Mouse (Mus musculus) forebrain, embryonic 15.5 days (tissue): ENCODE results near the gene Larp1. TPM values are rescaled to one million over a fixed set of nuclear protein-coding genes. Genes with fewer than 3 reads are reported as not detected.

ENCODE experiments used
- ATAC-seq: fragments of 200-750 bp; cut with Nextera tagmentation; replicated peaks from 2 replicates; pipeline ENCODE4 v1.8.0; 2017; ENCODE audit warnings: mild to moderate bottlenecking, moderate TSS enrichment, moderate library complexity
- H3K27ac ChIP-seq: fragments of 300-500 bp; sonication (generic); replicated peaks from 2 replicates; pipeline ENCODE4 v1.5.1; 2015; ENCODE audit warnings: mild to moderate bottlenecking, inconsistent platforms
- H3K27me3 ChIP-seq: fragments of 300-500 bp; sonication (generic); 2 replicates; pipeline ENCODE4 v1.6.1; 2015; ENCODE audit warnings: inconsistent platforms
- H3K36me3 ChIP-seq: fragments of 300-500 bp; sonication (generic); 2 replicates; pipeline ENCODE4 v1.6.1; 2015; ENCODE audit warnings: mild to moderate bottlenecking, inconsistent platforms
- H3K4me1 ChIP-seq: fragments of 300-500 bp; sonication (generic); 2 replicates; pipeline ENCODE4 v1.6.1; 2015; ENCODE audit warnings: inconsistent platforms
- H3K4me2 ChIP-seq: fragments of 300-500 bp; sonication (generic); replicated peaks from 2 replicates; pipeline ENCODE4 v1.6.1; 2015; ENCODE audit warnings: mild to moderate bottlenecking, inconsistent platforms
- H3K4me3 ChIP-seq: fragments of 300-500 bp; sonication (generic); 2 replicates; pipeline ENCODE4 v1.5.1; 2015; ENCODE audit warnings: mild to moderate bottlenecking, inconsistent platforms
- H3K9ac ChIP-seq: fragments of 300-500 bp; sonication (generic); replicated peaks from 2 replicates; pipeline ENCODE4 v1.6.1; 2015; ENCODE audit warnings: mild to moderate bottlenecking, inconsistent platforms
- H3K9me3 ChIP-seq: fragments of 300-500 bp; sonication (generic); 2 replicates; pipeline ENCODE4 v1.6.1; 2016; ENCODE audit warnings: inconsistent platforms
- WGBS: fragments of 180-500 bp; shearing (Covaris S2); methylation state at CpG from one replicate; pipeline ENCODE4 v1.1.7; 2015; ENCODE audit warnings: mixed read lengths; 5-methylcytosine and 5-hydroxymethylcytosine counted together
- polyA plus RNA-seq: library from polyadenylated mRNA; unstranded; fragments of >200 nt; fragmentation: Nextera tagmentation; extraction: Ambion mirVana; gene quantifications from 2 replicates; pipeline ENCODE4 v1.2.1, GENCODE M21; 2015

Gene Larp1
- polyA plus RNA-seq, 1 experiment from 2014 or later: 18.7 TPM

DNA sequence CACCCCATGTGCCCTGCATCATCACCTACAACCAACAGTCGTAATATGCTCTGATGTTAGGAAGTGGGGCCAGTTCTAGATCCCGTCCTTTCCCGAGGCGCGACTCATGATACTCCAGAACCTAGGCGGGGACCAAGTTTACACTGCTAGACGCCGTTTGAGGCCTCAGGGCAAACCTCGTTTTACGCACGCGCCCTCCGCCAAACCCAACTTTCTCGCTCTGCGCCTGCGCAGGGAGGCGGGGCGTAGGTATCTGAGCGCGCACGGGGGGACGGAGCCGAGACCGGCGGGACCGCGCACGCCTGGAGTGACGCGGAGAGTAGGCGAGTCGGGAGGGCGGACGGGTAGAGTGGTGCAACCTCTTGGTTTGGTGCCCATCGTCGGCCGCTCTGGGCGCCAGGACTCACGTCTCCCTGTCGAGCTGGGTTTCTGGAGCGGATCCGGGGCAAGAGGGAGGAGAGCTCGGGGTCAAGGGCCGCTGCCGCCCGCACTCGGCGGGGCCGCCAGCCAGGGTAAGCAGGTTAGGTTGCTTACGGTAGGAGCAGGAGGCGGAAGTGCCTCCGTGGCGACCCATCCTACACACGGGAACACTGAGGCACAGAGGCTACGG lies 94.9 kb downstream of the Larp1 start, which contains the start of gene Cnot8:
Cnot8 (plus strand) TSS at position 457 of the 610 bp plus-strand sequence.
- no peaks in the 10 kb centered on the region for H3K9me3 ChIP-seq
- H3K27me3 ChIP-seq: no peaks in the 10 kb centered on the region
- peak within 1 kb of the TSS; percentile 64 for H3K4me2 ChIP-seq
- peaks cover 31% of the 10 kb centered on the region for H3K4me1 ChIP-seq
- ATAC-seq: peak; percentile 97
- peak within 1 kb of the TSS; percentile 85 for H3K27ac ChIP-seq
- H3K9ac ChIP-seq: peak within 1 kb of the TSS; percentile 85
- under 1% methylated on average over 55 of the region's 55 CpGs for WGBS
- H3K36me3 ChIP-seq: no peaks in the 10 kb centered on the region
- peak within 1 kb of the TSS; percentile 69 for H3K4me3 ChIP-seq

- H3K27me3 ChIP-seq: no peaks in the 10 kb centered on the region
- peaks cover 31% of the 10 kb centered on the region for H3K4me1 ChIP-seq
- under 1% methylated on average over 24 of the region's 24 CpGs for WGBS
- H3K27ac ChIP-seq: peak overlapping the region; percentile 85
- H3K36me3 ChIP-seq: no peaks in the 10 kb centered on the region
- H3K9me3 ChIP-seq: no peaks in the 10 kb centered on the region
- H3K9ac ChIP-seq: peak overlapping the region; percentile 85
- H3K4me2 ChIP-seq: peak overlapping the region; percentile 64
- peak; percentile 18 for ATAC-seq
- peak overlapping the region; percentile 69 for H3K4me3 ChIP-seq
These were observed 95.5 kb downstream of the Larp1 start for GRCm38 (mm10) chr11:58104351-58104791.

DNA sequence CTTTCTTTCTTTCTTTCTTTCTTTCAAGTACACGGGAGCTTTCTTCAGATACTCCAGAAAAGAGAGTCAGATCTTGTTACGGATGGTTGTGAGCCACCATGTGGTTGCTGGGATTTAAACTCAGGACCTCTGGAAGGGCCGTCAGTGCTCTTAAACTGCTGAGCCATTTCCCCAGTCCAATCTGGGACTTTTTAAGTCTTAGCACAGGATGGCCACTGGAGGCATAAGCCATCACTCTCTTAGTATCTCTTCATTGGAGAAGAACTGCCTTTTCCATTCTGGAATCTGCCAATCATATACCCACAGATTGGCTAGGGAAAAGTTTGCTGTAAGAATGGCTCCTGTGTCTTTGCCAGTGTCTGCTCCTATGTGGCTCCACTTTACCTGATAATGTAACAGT lies 98.1 kb downstream of the Larp1 start:
- no peak for ATAC-seq
- Histone ChIP-seq H3K4me1 (peaks cover 31% of the 10 kb centered on the region), H3K27me3 (no peaks in the 10 kb centered on the region), H3K9me3 (no peaks in the 10 kb centered on the region), H3K27ac (no peak overlapping the region), H3K9ac (no peak overlapping the region), H3K4me2 (no peak overlapping the region), H3K36me3 (peaks cover 20% of the 10 kb centered on the region), H3K4me3 (no peak overlapping the region)
- 54% methylated on average over 3 of the region's 3 CpGs for WGBS

DNA sequence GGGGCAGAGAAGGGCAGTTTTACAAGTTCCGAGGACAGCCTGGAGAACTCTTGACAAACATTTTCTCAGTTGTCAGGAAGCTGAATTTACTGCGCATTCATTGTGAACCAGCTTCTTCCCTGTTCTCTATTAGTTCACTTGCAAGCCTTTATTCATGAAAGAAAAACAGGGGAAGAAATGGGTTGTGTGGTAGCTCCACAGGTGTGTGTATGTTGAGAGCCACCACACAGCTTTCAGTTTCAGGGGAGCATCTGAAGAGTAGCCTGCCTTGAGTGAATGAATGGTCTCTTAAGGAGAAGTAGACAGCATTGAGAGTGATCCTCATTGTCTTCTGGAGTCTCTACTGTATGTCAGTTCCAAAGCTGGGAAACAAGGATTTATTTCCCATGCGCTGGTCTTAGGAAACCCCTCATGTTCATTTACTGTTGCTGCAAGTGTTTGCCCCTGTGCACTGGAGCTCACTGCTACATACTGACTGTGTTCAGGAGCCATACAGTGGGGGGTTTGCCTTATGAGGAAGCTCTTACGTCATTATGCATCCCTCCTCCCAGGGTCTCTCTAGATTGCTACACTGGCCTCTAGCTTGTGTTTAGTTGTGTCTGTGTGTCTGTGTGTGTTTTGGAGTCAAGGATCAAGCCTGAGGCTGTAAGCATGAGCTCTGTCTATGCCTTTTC lies 98.9 kb downstream of the Larp1 start:
- H3K4me1 ChIP-seq: peaks cover 30% of the 10 kb centered on the region
- no peak overlapping the region for H3K4me3 ChIP-seq
- H3K36me3 ChIP-seq: peaks cover 28% of the 10 kb centered on the region
- H3K4me2 ChIP-seq: no peak overlapping the region
- H3K27me3 ChIP-seq: no peaks in the 10 kb centered on the region
- H3K27ac ChIP-seq: no peak overlapping the region
- no peak overlapping the region for H3K9ac ChIP-seq
- ATAC-seq: no peak
- H3K9me3 ChIP-seq: no peaks in the 10 kb centered on the region
- WGBS: 89% methylated on average over 4 of the region's 4 CpGs

Other genes with a start within 250 kb of the Larp1 start
- 10.3 and 11.8 TPM in 2 replicates for gene Sap30l, start 207.4 kb upstream of the Larp1 start, polyA plus RNA-seq
- not detected in 2 replicates for gene Hand1, start 176.2 kb upstream of the Larp1 start, polyA plus RNA-seq
- not detected in 2 replicates for gene Gm12248, start 84.1 kb downstream of the Larp1 start, polyA plus RNA-seq
- 147 TPM in 2 replicates for gene Cnot8, start 95.1 kb downstream of the Larp1 start, polyA plus RNA-seq
- 12.7 and 15.9 TPM in 2 replicates for gene Gemin5, start 159.5 kb downstream of the Larp1 start, polyA plus RNA-seq
- gene Mrpl22, start 162.6 kb downstream of the Larp1 start, polyA plus RNA-seq: 106 and 107 TPM in 2 replicates
- gene Igtp, start 190.5 kb downstream of the Larp1 start, polyA plus RNA-seq: 1.3 and 1.5 TPM in 2 replicates
- 0.55 and 0.86 TPM in 2 replicates for gene Irgm2, start 190.6 kb downstream of the Larp1 start, polyA plus RNA-seq